Mouse (Mus musculus) urinary bladder, postnatal 25 days (tissue): ENCODE measurements around the gene Trappc6a.
"Not testable (repeated sequence)": the region's sequence is repeated elsewhere in the genome, so short reads cannot be mapped to it uniquely, and the experiment has no call there.

Source experiments
- DNase-seq: peaks from one replicate; pipeline ENCODE4 v3.0.0; 2022; ENCODE audit warnings: low spot score

Gene Trappc6a

DNA sequence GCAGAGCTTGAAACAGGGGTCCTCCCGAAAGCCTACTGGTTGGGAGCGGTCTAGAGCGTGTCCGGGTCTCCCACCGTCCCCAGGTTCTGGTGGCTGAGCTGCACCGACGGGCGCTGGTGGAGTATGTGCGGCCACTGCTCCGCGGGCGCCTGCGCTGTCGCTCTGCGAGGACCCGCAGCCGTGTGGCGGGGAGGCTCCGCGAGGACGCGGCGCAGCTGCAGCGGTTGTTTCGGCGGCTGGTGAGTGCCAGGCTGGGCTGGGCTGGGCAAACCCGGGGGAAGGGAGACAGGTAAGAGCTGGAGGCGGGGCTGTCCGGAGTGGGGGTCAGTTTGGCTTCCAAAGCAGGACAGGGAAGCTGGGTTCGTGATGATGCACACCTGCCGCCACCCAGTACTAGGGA lies 18.7 kb upstream of the Trappc6a start:
- no peak for DNase-seq

DNA sequence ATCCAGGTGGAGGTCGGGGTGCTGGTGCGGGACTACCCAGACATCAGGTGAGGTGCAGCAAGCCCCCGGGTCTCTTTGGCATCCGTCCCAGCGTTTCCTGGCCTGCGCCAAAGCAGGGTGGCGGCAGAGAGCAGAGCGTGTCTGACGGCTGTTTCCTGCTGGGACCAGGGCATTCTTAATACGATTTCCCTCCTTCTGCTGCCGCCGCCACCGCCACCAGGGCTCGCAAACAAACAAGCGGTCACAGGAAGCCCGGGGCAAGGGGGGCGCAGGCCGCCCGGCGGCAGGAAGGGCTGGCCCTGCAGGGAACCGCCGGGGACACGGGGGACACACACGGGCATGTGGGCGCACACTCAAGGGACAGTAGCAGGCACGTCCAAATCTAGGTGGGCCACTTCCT lies 16.5 kb upstream of the Trappc6a start:
- DNase-seq, result no peak

- DNase-seq, result no peak
These were observed 13.3 kb upstream of the Trappc6a start for GRCm38 (mm10) chr7:19494751-19495474.

DNA sequence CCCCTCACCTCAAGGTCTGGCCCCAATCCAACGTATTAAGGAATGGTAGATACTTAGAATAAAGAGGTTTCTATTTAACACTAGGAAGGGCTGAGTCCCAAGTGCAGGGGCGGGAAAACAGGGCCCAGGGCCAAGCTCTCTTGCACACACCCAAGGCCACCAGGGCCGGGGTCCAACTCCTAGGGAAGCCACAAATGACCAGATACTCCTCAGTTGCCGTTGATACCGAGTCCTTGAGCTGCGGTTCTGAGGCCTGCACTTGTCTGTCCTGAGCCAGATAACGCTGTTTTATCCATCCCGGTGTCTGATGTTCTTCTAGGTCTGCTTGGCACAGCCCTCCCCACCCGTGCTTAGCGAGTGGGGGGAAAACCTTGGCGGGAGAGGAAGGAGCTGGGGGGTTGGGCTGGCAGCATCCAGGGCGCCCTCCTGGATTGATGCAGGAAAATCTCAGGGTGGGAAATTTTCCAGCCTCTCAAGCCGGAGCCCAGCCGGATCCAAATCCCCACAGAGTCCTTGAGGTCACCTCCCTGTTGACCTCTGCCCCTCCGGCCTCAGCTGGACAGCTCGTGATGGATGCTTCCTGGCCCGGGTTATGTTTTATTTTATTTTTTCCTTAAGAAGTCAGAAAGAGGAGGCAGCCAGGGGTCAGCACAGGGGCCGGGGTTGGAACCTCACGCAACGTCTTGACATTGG lies 12.5 kb upstream of the Trappc6a start:
- DNase-seq, result no peak

DNA sequence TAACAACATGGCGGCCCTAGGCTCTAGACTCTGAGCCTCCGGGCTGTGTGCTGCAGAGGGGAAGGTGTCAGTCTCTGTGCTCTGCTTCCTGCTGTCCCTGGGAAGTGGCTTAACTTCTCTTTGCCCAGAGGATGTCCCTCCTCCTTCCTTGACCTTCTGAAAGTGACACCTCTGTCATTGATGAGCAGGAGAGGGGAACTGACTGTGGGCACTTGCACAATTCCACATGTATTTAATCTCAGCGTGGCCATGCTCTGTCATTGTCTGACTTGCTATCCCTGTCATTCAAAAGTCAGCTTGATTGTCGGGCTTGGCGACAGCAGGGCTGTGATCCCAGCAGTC lies 12.0 kb upstream of the Trappc6a start:
- DNase-seq, result no peak

GRCm38 (mm10) chr7:19498326-19498725 lies 9.9 kb upstream of the Trappc6a start:
- no peak for DNase-seq

- DNase-seq, result no peak
These were observed 7.5 kb upstream of the Trappc6a start for GRCm38 (mm10) chr7:19500420-19501363.

DNA sequence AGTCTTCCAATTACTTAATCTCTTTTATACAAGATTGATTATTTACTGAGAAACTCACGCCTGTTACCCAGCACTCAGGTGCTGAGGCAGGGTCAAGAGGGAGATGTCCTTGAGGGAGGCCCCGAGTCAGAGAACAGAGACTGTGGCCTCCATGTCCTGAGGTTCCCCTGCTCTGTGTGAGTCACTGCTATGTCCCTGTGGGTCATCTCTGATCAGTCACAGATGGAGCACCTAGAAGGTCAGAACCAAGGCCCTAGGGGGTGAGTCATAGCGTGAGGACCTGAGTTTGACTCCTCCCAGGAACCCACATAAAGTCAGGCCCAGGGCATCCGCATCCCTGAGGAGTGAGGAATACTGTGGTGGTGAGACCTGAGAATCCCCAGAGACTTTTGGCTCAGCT lies 6.5 kb upstream of the Trappc6a start:
- no peak for DNase-seq

DNA sequence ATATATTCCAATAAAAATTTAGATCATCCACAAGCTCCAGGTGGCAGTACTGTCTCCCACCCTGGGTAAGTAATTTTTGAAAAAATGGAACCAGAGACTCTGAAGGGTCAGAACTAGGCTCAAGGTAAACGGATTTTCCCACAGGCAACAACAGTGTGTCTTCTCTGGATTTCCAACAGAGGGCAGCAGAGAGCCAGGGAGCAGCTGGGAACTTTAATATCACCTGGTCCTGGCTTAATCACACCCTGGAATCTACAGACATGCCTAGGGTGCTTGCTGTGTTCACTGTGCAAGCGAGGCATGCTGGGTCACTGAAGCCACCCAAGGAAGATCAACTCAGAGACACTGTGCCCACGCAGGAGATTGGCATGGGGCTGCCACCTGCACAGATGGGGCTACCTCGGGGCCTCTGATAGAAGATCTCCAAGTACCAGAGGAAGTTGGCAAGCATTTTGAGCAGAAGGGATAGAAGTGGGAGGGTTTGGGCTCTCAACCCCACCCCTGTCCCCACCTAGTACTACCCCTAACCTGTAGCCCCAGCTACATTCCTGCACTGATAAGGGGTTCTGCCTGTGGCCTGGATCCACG lies 4.6 kb upstream of the Trappc6a start:
- peak; percentile 69 for DNase-seq

DNA sequence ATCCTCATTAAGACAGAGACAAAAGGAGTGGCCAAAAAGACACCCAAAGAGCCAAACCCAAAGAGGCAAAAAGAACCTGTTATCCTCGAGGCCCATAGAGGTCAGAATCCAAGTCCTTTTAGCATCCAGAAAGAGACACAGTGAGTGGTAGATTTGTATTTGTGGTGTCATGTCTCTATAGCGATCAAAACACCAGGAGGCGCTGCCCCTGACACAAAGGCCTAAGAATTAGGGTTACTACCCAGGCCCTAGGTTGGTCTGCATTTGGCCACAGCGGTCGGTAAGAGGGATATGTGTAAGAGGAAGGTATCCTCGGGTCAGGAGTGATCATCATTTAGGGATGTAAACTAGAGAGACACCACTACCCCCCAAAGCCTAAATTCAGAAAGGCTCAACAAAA lies 1.9 kb upstream of the Trappc6a start:
- no peak for DNase-seq

- peak; percentile 35 for DNase-seq
These were observed 1.1 kb upstream of the Trappc6a start for GRCm38 (mm10) chr7:19506969-19507611.

DNA sequence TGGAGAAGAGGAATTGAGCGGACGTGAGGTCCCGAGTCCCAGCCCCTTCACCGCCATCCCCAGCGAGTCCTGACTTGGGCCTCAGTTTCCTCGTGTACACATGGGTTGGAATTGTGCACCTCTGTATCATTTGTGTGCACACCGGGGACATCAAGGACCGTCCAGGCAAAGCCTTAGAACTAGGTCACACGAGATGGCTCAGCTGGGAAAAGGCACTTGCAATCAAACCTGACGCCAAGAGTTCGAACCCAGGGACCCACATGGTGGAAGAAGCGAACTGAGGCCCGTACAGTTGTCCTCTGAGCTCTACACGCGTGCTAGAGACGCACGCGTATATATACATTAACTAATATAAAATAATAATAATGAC lies 598 bp upstream of the Trappc6a start:
- DNase-seq, result no peak

DNA sequence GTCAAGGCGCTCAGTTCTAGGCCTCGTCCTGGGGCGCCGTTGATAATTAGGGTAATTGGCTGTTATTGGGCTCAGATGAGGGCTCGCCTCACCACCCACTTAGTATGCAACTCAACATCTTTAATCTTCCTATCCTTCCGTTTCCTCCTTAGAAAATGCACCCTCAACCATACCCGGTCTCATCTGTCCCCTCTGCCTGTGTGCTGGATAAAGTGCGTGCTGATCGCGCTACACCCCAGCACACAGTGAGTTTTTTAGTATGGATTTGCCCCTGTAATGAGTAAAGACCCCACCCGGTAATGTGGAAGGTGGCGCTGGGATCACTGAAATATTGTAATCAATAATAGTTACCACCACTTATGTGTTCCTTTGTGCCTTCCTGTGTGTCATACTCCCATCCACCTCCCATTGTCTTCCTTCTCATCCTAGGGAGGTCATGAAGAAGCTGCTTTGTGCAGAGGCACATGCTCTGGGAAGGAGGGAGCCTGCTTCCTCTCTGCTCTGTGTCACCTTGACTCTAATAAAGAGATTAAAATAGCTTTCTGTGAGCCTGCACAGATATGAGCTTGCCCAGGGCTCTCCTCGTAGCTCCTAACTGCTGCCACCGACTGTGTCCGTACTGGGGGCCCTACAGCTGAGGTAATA lies 851 bp downstream of the Trappc6a start:
- DNase-seq, result no peak

GRCm38 (mm10) chr7:19509786-19510185 lies 1.6 kb downstream of the Trappc6a start:
- DNase-seq, result no peak

- not testable (repeated sequence) for DNase-seq
These were observed 3.7 kb downstream of the Trappc6a start for GRCm38 (mm10) chr7:19511934-19512333.

- DNase-seq, result no peak
These were observed 4.2 kb downstream of the Trappc6a start for GRCm38 (mm10) chr7:19512353-19512752.

DNA sequence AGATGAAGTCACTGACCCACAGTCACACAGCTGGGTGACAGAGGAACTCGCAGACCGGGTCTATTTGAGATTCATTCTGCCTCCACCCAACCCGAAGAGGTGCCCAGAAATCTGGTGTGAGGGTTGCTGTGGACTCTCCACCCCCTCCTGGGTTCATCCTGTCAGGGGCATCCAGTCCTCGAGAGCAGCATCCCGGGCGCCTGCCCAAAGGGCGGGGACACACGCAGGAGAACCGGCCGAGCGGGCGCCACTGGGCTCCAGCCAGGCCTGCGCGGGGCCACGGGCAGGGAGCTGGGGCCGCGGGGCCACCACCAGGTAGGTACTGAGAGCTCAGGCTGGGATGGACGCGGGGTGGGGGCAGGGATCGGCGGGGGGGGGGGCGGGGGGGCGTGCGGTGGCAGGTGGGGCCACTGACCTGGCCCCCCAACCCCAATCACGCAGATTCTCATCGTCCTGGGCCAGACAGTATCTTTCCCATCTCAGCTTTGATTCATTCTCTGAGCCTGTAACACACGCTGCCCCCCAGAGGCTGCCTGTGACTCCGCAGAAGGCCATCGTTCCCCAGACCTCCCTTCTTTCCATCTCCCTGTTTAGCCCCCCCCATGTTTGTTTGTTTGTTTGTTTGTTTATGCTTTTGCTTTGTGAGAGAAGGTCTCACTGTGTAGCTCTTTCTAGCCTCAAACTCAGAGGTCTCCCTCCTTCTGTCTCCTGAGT lies 9.6 kb downstream of the Trappc6a start, which contains the start of gene Nkpd1:
Gene Nkpd1 (plus strand): TSS at position 187 of the 714 bp plus-strand sequence.
- peak; percentile 44 for DNase-seq

GRCm38 (mm10) chr7:19520032-19520431 lies 11.8 kb downstream of the Trappc6a start:
- DNase-seq, result no peak

- DNase-seq, result no peak
These were observed 15.0 kb downstream of the Trappc6a start for GRCm38 (mm10) chr7:19523017-19523756.
